Mouse (Mus musculus) erythroblast, adult 5-6 weeks (primary cell): Measurements from ENCODE around the gene Ssh3. TPM values are rescaled to one million over a fixed set of nuclear protein-coding genes. Genes with fewer than 3 reads are reported as not detected.
A peak's percentile ranks its signal among the peaks of the same experiment; 100 is the strongest.

Experiments used
- ATAC-seq: replicated peaks from 2 replicates; pipeline ENCODE4 v1.8.0; 2016; ENCODE audit warnings: moderate number of reproducible peaks, mild to moderate bottlenecking, moderate TSS enrichment, inconsistent platforms; ENCODE audit not compliant: poor library complexity, low FRiP score, severe bottlenecking
- total RNA-seq, 2 experiments: library from RNA; stranded (forward) in 1 of 2; stranded (reverse) in 1 of 2; fragments of 150-400 nt in 1 of 2; fragments of 200-764, 138-1000 nt in 1 of 2; gene quantifications; 2 replicates each; pipeline versions ENCODE4 v1.2.3 to v1.2.4; 2015 to 2017; ENCODE audit warnings: low replicate concordance in 2 of 2

Ssh3 gene
- total RNA-seq, 2 experiments from 2014 or later, result 3.0 to 3.8 TPM

DNA sequence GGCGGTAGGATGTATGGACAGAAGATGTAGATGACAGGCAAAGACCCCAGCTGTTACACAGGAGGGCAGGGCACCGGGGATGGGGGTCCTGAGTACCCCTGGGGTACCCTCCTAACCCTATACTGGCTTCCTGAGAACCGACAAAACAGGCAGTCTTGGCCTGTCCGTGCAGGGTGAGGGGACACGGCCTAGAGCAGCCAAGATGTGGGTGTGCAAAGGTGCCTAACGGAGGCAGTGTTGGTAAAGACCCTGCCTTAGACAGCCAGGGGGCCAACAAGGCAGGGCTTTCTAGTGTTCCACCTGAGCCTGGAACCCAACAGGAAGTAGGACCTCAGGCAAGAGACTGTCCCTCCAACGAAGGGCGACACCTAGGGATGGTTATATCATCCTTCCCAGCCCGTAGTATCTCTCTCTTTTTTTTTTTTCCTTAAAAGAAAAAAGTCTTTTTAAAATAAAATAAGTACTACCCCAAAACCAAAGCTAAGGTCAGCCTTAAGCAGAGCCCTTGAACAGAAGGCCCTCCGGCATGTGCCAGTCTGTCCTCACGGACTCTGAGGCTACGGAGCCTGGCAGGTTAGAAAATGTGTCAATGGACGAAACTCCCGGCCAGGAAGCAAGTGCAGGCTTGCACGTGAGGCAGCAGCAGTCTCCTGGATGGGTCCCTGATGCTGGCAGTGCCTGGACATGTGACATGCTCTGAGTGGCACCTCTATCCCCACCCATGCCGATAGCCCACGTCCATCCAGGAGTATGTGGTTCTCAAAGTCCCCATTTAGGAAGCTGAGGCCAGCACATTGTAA lies 29.5 kb upstream of the Ssh3 start:
- no peak for ATAC-seq

- ATAC-seq, result no peak
Observed at GRCm38 (mm10) chr19:4297851-4298250, 28.9 kb upstream of the Ssh3 start.

DNA sequence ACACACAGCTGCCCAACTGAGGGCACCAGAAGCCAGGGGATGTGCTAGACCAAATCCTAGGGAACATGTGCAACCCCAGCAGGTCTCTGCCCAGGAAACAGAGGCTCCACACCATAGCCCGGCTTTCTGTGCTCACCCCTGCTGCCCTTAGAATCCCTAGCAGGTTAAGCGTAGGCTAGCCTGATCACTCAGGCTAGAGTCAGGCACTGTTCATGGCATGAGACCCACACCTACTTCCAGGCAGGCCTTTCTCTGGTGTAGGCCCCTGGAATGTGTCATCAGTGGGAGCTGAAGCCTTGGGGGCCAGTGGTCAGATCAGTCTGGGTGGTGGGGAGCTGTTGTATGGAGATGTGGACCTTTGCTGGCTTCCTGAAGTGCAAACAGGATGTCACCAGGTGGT lies 27.6 kb upstream of the Ssh3 start:
- no peak for ATAC-seq

DNA sequence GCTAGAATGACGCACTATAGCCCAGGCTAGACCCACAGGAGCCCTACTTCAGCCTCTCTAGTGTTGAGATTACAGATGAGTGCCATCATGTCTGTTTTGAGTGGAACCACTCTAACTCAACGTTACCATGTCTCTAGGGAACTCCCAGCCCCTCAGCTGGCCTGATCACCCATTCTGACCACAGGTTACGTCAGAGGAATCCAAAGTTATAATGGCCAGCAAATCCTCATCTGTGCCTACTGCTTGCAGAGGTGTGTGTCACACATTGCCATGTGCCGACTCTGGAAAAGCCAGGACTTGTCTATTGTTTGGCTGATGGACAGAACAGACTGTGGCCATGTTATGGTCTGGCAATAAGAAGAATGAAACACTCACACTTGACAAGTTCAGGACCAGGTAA lies 26.4 kb upstream of the Ssh3 start:
- ATAC-seq, result no peak

GRCm38 (mm10) chr19:4294381-4295097 lies 25.6 kb upstream of the Ssh3 start:
- ATAC-seq, result no peak

- no peak for ATAC-seq
Observed at GRCm38 (mm10) chr19:4291161-4291560, 22.2 kb upstream of the Ssh3 start.

- ATAC-seq, result no peak
Observed at GRCm38 (mm10) chr19:4290749-4291148, 21.8 kb upstream of the Ssh3 start.

GRCm38 (mm10) chr19:4283653-4284052 lies 14.7 kb upstream of the Ssh3 start:
- no peak for ATAC-seq

- peak; percentile 71 for ATAC-seq
Observed at GRCm38 (mm10) chr19:4282898-4283553, 14.0 kb upstream of the Ssh3 start, which contains the start of gene Ankrd13d. Gene Ankrd13d (minus strand): TSS chr19:4283137.

- no peak for ATAC-seq
Observed at GRCm38 (mm10) chr19:4280425-4280824, 11.4 kb upstream of the Ssh3 start.

GRCm38 (mm10) chr19:4279487-4279886 lies 10.5 kb upstream of the Ssh3 start:
- no peak for ATAC-seq

DNA sequence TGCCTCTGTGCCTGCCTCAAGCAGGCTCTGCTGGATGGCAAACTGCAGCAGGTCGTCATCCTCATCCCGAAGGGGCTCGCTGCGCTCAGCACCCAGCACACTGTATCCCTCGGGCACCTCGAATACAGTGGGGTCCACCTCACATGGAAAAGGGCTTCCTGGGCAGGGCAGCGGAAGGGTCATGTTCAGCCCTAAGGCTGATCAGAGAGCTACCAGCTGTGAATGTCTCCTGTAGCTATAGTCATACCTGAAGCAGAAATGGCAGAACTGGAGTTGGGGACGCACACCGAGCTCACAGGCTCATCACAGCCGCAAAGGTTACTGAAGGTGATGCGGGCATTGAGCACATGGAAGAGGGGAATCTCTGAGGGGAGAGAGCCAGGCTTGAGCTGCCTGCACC lies 2.0 kb upstream of the Ssh3 start:
- ATAC-seq, result no peak

- ATAC-seq, result no peak
Observed at GRCm38 (mm10) chr19:4270187-4270586, 1.2 kb upstream of the Ssh3 start.

DNA sequence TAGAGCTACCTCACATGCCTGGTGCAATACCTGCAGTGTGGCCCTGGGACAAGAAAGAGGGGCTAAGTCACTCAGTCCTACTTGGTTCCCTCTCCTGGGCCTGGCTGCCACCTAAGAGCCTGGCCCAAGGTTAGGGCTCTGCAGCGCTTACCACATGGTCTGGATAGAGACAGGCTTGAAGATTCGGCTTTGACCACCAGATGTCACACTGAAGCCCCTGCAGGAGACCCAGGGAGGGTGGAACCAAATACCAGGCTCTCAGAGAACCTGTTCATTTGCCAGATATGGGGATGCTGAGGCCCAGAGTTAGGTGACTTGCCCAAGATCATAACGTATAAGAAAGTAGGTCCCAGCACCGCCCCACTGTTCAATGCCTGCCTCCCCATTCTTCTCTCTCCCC lies 3.0 kb downstream of the Ssh3 start:
- ATAC-seq, result no peak

DNA sequence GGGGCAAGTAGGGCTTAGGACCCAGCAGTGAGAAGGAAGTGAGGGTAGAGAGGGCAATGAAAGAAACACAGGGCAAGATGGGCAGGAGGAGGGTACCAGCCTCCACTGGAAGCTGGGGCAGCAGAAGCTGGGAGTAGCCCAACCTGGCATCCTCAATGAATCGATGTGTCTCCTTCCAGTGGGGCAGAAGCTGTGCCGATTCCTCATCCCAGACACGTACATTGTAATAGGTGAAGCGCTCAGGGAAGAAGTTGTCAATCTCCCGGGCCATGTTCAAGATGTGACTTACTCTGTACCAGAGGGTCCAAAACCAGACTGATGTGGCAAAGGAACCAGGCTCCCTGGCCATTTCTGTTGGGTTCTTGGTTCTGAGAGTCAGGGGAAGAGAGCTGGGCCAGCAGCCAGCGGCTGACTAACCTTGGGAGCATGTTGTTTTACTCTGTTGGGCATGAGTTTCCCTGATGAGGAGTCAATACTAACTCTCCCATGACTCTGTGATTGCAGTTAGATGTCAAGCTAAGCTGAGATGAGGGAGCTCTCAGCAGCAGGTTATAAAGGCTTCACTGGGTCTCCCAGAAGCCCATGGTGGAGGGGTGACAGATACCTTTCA lies 4.7 kb downstream of the Ssh3 start:
- no peak for ATAC-seq

DNA sequence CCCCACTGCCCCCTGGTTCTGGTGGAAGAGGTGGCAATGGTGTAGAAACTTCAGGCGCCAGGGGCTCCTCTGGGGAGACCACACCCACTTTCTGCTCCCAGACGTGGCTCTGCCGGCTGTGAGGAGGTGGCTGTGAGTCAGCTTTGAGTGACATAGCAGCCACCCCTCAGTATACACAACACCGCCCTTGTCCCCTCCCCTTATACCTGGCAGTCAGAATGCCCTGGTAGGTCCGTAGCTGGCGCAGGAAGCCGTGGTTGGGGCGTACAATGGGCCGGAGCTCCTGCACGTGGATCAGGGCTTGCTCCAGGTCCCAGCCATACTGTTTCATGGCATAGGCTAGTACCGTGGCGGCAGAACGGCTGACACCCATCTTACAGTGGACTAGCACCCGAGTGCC lies 5.3 kb downstream of the Ssh3 start:
- ATAC-seq, result no peak

GRCm38 (mm10) chr19:4262756-4263155 lies 6.2 kb downstream of the Ssh3 start:
- no peak for ATAC-seq

GRCm38 (mm10) chr19:4261038-4261698 lies 7.8 kb downstream of the Ssh3 start:
- no peak for ATAC-seq

DNA sequence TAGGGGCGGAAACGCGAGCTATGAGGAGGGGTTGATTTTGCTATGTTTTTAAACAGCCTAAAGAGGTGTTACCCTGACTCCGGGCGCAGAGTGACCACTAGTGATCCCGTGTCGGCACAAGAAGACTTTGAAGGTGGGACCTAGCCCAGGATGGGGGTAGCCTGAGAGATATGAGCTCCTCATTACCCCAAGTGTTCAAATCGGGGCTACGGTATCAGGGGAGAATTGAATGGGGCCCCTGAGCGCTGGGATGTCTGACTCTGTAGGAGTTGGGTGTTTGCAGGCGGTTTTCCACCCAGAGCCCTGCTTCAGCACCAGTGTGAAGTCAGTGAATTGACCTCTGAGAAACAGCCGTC lies 11.1 kb downstream of the Ssh3 start:
- no peak; the same call in 1 of the 2 replicates for ATAC-seq
